Mouse (Mus musculus): ENCODE results near the gene Lrrc10. TPM values are rescaled to one million over a fixed set of nuclear protein-coding genes. Genes with fewer than 3 reads are reported as not detected.
"Not testable (repeated sequence)": the region's sequence is repeated elsewhere in the genome, so short reads cannot be mapped to it uniquely, and the experiment has no call there.

The Lrrc10 gene
- polyA plus RNA-seq, 1 experiment, result 0.19 TPM

DNA sequence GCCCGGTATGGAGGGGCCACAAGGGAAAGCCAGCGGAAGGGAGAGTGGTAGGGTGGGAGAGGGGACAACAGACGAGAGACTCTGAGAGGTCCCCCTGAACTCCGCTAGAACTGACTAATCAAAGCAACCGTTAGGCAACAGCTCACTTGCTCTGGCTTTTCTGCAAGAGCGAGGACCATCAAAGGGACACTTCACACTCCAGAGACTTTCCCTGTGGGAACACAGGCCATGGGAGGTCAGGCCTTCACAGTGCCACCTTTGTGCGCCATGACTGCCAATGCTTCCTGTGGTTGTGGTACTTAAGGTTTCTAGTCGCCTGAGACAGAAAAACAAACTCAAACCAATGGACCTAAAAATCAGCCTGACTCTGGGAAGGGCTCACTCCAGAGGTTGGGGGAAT is 34.1 kb upstream of the Lrrc10 start:
- TF ChIP-seq POLR2A (IDR thresholded peaks at IDR 0.05; ENCODE audit: extremely low read depth, insufficient read depth, low read length), result no peak
- no peak for TF ChIP-seq CTCF (IDR thresholded peaks at IDR 0.05; ENCODE audit: extremely low read depth, insufficient read depth, low read length)
- H3K27ac ChIP-seq (ENCODE audit: insufficient read depth, low read length), result no peak overlapping the region
- peaks cover 8% of the 10 kb centered on the region; the same call in 1 of the 2 replicates for H3K4me1 ChIP-seq (ENCODE audit: control insufficient read depth, insufficient read depth, low read length)
- H3K4me3 ChIP-seq (ENCODE audit: insufficient read depth, low read length), result no peak overlapping the region

DNA sequence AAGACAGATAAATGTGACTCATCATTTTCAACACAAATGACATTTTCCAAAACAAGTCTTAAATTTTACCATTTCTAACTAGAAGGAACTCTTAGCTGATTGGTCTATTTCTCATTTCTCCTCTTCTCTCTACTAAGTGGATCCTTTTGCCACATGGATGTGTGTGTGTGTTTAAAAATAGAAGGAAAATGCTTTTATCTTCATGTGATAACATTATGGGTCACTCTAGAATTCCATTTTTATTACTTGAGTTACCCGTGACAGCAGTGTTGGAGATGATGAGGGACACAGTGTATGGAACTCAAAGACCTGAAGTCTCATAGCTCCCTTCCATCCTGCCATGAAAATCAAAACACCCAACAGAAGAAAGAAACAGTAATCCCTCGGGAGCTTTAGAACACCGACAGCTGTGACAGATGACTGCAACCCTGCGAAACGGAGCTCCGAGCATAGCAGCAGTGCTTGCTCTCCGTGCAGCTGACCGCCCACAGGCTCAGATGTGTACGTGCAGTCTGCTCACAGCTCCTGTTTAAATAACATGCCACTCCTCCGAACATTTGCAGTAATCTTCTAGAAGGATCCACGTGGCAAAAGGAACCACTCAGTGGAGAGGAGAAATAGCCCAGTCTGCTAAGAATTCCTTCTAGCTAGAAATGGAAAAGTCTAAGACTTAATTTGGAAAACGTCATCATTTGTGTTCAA is 31.3 kb upstream of the Lrrc10 start:
- H3K4me3 ChIP-seq (ENCODE audit: insufficient read depth, low read length), result no peak overlapping the region
- H3K27ac ChIP-seq (ENCODE audit: insufficient read depth, low read length), result no peak overlapping the region
- peaks cover 7% of the 10 kb centered on the region; the same call in 1 of the 2 replicates for H3K4me1 ChIP-seq (ENCODE audit: control insufficient read depth, insufficient read depth, low read length)
- TF ChIP-seq CTCF (IDR thresholded peaks at IDR 0.05; ENCODE audit: extremely low read depth, insufficient read depth, low read length), result no peak
- peak; percentile 63; the same call in 1 of the 2 replicates for TF ChIP-seq POLR2A (IDR thresholded peaks at IDR 0.05; ENCODE audit: extremely low read depth, insufficient read depth, low read length)

DNA sequence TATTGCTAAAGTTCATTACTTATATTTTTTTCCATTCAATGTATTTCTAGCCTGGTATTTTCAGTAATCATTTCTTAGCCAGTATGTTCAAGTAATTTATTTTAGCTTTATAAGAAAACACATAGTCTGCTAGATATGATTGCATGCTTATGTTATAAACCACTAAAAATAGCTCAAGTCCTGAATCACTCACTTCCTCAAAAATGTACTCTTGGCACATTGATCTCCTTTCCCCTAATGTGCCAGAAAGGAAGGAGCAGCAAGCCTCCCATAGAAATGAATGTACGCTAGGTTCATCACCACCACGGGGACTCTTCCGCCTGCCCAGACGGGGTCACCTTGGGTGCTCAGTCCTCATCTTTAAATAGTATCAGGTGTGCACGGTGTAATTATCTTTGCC is 30.6 kb upstream of the Lrrc10 start:
- Histone ChIP-seq H3K4me3 (ENCODE audit: insufficient read depth, low read length) (no peak overlapping the region), H3K4me1 (ENCODE audit: control insufficient read depth, insufficient read depth, low read length) (peaks cover 7% of the 10 kb centered on the region; the same call in 1 of the 2 replicates), H3K27ac (ENCODE audit: insufficient read depth, low read length) (no peak overlapping the region)
- TF ChIP-seq POLR2A (IDR thresholded peaks at IDR 0.05; ENCODE audit: extremely low read depth, insufficient read depth, low read length) (no peak), CTCF (IDR thresholded peaks at IDR 0.05; ENCODE audit: extremely low read depth, insufficient read depth, low read length) (no peak)

DNA sequence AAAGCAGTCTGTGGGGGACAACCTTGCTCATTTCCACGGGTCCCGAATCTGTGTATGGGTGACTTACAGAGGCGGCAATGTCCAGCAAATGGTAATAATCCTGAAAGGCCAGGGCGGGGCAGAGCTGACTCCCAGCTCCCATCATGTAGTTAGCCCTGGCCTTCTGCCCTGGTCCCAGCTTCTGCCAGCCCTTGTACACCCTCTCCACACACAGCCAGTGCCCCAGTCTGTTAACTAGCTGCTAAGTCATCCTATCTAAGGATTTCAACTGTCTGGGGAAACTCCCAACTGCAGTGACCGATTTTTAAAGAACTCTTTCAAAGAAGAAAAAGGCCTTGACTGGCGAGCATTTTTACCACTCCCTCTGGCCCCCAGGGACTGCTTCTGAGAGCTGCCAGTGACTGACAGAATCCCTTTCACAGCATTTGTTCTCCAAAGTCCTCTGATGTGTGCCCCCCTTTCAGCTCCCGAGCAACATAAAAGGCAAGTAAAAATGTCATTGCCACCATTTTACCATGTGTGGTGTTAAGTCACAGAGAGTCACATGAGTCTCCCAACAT is 26.8 kb upstream of the Lrrc10 start:
- peaks cover 5% of the 10 kb centered on the region; the same call in 1 of the 2 replicates for H3K4me1 ChIP-seq (ENCODE audit: control insufficient read depth, insufficient read depth, low read length)
- no peak overlapping the region for H3K27ac ChIP-seq (ENCODE audit: insufficient read depth, low read length)
- TF ChIP-seq CTCF (IDR thresholded peaks at IDR 0.05; ENCODE audit: extremely low read depth, insufficient read depth, low read length) (no peak), POLR2A (IDR thresholded peaks at IDR 0.05; ENCODE audit: extremely low read depth, insufficient read depth, low read length) (no peak)

DNA sequence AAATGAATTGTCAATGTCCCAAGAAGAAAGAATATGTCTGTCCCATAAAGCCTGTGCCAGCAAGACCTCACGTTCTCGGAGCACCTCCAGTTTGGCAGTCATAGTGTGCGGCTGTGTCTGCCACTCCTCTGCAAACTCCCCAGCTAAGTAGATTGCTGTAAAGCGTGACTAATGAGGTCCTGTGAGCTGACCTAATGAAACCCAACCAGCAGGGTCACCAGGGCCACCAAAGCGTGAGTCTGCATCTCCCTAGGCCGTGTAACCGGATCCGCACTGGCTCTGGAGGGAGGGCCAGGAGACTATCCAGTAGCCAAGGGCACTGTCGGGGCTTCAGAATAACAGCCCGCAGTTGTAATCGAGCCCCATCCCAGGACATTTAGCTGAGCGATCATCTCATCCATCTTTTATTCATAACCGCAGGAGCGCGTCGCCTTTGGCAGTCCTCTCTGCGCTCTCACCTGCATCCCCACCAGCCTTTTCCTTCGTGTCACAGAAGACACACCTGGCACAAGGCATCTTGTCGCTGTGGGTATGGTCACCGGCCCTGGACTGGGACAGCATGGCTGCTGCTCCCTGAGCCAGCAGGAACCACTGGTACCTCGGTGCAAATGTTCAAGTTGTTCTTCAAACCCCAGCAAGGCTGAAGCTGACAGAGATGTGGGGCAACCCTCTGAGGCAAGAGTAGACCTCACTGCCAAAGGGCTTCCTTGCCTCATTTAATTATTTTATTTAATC is 24.0 kb upstream of the Lrrc10 start:
- H3K27ac ChIP-seq (ENCODE audit: insufficient read depth, low read length), result no peak overlapping the region
- no peak overlapping the region for H3K4me3 ChIP-seq (ENCODE audit: insufficient read depth, low read length)
- TF ChIP-seq POLR2A (IDR thresholded peaks at IDR 0.05; ENCODE audit: extremely low read depth, insufficient read depth, low read length) (no peak), CTCF (IDR thresholded peaks at IDR 0.05; ENCODE audit: extremely low read depth, insufficient read depth, low read length) (no peak)
- H3K4me1 ChIP-seq (ENCODE audit: control insufficient read depth, insufficient read depth, low read length), result no peaks in the 10 kb centered on the region

More for the DNA sequence above, 26.8 kb upstream of the Lrrc10 start:
- no peak overlapping the region for H3K4me3 ChIP-seq (ENCODE audit: insufficient read depth, low read length)

DNA sequence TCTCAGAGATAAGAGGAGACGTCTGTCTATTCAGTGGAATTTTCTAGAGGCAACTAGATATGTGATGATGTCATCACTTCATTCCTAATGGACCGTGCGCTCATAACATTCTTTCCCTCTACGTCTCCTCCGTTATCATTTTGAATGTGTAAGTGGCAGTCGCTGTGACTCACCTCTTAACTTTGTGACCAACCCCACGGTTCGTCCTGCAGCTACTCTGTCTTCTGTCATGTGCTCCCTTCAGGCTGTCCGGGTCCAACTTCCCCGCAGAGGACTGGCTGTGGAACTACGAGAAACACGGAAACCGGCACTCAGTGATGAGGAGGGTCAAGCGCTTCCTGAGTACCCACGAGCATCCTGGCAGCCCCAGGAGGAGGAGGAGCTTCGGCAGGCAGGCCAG is 21.4 kb upstream of the Lrrc10 start:
- H3K27ac ChIP-seq (ENCODE audit: insufficient read depth, low read length), result no peak overlapping the region
- H3K4me3 ChIP-seq (ENCODE audit: insufficient read depth, low read length), result no peak overlapping the region
- TF ChIP-seq POLR2A (IDR thresholded peaks at IDR 0.05; ENCODE audit: extremely low read depth, insufficient read depth, low read length) (no peak), CTCF (IDR thresholded peaks at IDR 0.05; ENCODE audit: extremely low read depth, insufficient read depth, low read length) (no peak)
- H3K4me1 ChIP-seq (ENCODE audit: control insufficient read depth, insufficient read depth, low read length), result no peaks in the 10 kb centered on the region

DNA sequence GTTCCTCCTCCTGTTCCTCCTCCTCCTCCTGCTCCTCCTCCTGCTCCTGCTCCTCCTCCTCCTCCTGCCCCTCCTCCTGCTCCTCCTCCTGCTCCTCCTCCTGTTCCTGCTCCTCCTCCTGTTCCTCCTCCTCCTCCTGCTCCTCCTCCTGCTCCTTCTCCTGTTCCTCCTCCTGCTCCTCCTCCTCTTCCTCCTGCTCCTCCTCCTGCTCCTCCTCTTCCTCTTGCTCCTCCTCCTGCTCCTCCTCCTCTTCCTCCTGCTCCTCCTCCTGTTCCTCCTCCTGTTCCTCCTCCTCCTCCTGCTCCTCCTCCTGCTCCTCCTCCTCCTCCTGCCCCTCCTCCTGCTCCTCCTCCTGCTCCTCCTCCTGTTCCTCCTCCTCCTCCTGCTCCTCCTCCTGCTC is 19.4 kb upstream of the Lrrc10 start:
- H3K4me1 ChIP-seq (ENCODE audit: control insufficient read depth, insufficient read depth, low read length); H3K4me3 ChIP-seq (ENCODE audit: insufficient read depth, low read length); H3K27ac ChIP-seq (ENCODE audit: insufficient read depth, low read length): not testable (repeated sequence)

DNA sequence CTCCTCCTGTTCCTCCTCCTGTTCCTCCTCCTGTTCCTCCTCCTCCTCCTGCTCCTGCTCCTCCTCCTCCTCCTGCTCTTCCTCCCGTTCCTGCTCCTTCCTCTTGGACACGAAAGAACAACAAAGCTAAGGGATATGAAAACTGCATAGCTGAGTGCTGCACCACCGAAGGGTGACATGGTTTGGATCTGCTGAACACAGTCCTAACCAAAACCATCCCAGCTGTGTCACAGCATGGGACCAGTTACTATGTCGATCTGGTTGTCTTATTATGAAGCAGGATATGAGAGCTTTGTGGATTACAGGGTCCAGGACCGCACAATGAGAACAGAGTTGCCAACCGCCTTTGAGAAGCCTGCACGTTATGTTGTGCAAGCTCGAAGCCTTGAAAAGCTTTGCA is 19.0 kb upstream of the Lrrc10 start:
- Histone ChIP-seq H3K27ac (ENCODE audit: insufficient read depth, low read length) (no peak overlapping the region), H3K4me1 (ENCODE audit: control insufficient read depth, insufficient read depth, low read length) (no peaks in the 10 kb centered on the region), H3K4me3 (ENCODE audit: insufficient read depth, low read length) (no peak overlapping the region)
- TF ChIP-seq POLR2A (IDR thresholded peaks at IDR 0.05; ENCODE audit: extremely low read depth, insufficient read depth, low read length) (no peak), CTCF (IDR thresholded peaks at IDR 0.05; ENCODE audit: extremely low read depth, insufficient read depth, low read length) (no peak)

DNA sequence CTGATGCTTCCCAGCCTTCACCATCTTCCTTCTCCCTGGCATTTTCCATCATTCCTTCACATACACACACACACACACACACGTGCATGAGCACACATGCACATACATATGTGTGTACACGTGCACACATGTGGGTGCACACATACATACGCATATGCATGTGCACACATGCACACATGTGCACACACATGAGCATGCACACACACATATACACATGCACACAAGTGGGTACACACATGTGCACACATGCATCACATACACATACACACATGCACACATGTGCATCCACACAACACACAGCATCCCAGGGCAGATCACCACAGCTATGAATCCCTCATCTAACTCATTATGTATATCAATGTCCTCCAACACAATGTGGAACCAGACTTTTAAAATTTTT is 14.0 kb upstream of the Lrrc10 start:
- TF ChIP-seq CTCF (IDR thresholded peaks at IDR 0.05; ENCODE audit: extremely low read depth, insufficient read depth, low read length), result no peak
- Histone ChIP-seq H3K4me3 (ENCODE audit: insufficient read depth, low read length) (no peak overlapping the region), H3K4me1 (ENCODE audit: control insufficient read depth, insufficient read depth, low read length) (no peaks in the 10 kb centered on the region), H3K27ac (ENCODE audit: insufficient read depth, low read length) (no peak overlapping the region)

DNA sequence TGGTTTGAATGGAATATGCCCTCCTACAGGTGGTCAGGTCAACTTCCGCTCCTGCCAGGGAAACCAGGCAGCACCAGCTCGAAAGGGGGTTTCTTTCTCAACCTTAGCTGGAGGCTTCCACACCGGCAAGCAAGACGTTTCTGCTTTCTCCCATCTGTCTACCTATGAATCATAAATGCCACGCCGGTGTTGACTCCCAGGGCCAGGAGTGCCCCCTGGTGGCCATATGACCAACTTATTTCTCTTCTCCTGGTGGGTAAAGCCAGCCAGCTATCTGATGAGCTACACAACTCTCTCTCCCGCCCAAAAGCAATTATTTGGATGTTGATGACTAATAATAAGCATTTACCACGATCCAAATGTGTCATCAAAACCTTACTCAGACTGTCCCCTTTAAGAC is 11.4 kb upstream of the Lrrc10 start:
- Histone ChIP-seq H3K27ac (ENCODE audit: insufficient read depth, low read length) (no peak overlapping the region), H3K4me1 (ENCODE audit: control insufficient read depth, insufficient read depth, low read length) (no peaks in the 10 kb centered on the region)
- TF ChIP-seq POLR2A (IDR thresholded peaks at IDR 0.05; ENCODE audit: extremely low read depth, insufficient read depth, low read length) (no peak), CTCF (IDR thresholded peaks at IDR 0.05; ENCODE audit: extremely low read depth, insufficient read depth, low read length) (peak; percentile 71)

More for the DNA sequence above, 11.4 kb upstream of the Lrrc10 start:
- H3K4me3 ChIP-seq (ENCODE audit: insufficient read depth, low read length), result no peak overlapping the region
